Mouse (Mus musculus): ENCODE data around the gene Tmem39a.

DNA sequence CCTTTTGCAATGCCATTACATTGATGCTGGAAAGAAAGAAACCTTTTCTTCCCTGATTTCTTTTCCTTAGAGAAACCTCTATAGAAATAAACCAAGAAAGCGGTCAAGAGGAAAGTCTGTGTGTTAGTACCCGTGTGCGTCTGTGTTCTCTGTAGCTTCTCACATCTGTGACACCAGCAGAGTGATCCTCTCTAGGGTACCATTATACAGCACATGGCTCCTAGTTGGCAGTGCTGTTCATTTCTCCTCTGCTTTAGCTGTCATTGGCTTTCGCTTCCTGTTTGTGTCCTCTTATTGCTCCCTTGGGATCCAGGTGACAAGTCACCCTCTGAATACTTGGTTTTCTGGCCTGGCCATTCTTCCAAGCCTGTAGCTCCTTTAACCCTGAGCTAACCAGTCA is 29.1 kb downstream of the Tmem39a start:
- TF ChIP-seq CTCF (IDR thresholded peaks at IDR 0.05; ENCODE audit: low read depth) (no peak), EP300 (IDR thresholded peaks at IDR 0.05; ENCODE audit: low read depth) (no peak)
